Mouse (Mus musculus): ENCODE data around the gene Hist1h1c. TPM values are rescaled to one million over a fixed set of nuclear protein-coding genes. Genes with fewer than 3 reads are reported as not detected.
"Not testable (repeated sequence)": the region's sequence is repeated elsewhere in the genome, so short reads cannot be mapped to it uniquely, and the experiment has no call there.

The Hist1h1c gene
- polyA plus RNA-seq, 2 experiments, result 46.8 to 72.5 TPM

DNA sequence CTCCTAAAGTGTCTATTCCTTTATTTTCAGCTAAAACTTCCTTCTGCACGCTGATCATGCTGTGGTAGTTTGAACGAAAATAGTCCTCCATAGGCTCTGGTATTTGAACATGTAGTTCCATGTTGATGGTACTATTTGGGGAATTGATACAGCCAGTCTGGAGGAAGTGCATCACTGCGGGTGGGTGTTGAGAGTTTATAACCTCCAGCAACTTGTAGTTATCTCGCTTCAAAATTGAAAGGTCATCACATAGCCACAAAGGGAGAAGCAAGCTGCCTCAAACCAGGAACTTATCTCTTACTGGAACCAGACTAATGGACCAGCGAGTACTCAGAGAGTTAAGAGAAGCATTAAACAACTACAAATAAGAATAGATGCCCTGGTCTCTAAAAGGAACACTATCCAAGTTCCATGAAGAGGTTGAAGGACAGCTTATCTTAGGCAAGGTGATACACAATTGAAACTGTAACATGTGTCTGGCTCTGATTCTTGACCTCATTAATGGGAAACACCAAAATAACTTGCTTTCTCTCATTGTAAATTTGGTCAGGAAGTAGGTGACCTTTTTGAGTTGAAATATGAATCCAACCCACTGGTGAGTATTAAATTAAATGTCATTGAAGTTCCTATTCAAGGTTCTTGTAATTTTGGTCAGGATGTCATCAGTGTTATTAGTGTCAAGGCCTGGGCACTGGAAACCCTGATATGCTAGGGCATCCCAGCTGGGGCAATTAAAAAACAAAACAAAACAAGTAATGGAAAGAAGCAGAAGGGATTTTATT is 22.2 kb upstream of the Hist1h1c start:
- H3K27me3 ChIP-seq (ENCODE audit: control insufficient read depth, insufficient read depth, low read length), result no peaks in the 10 kb centered on the region; the same call in 1 of the 2 replicates
- WGBS (ENCODE audit: insufficient replicate concordance), result 26% methylated on average over 5 of the region's 5 CpGs
- TF ChIP-seq EP300 (IDR thresholded peaks at IDR 0.05; ENCODE audit: low read depth) (no peak), CTCF (IDR thresholded peaks at IDR 0.05; ENCODE audit: low read depth) (no peak)

DNA sequence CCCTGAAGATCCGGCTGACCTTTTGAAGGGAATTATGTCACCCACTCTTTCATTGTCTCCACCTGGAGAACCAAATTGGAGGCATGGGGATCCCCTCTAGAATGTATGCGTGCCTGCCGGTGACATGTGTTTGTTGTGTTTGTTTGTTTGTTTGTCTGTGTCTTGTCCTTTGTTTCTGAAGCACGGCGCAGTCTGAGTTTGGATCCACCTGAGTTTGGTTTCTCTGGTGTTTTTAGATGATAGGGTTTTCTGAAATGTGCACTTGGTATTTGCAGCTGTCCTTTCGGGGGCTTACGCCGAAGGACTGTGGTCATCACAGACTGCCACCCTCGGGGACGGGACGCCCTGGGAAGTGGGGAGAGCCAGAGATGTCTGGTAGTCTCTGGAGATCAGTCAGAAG is 21.4 kb upstream of the Hist1h1c start:
- 42% methylated on average over 11 of the region's 11 CpGs for WGBS (ENCODE audit: insufficient replicate concordance)
- Histone ChIP-seq H3K4me1 (replicated peaks; ENCODE audit: control insufficient read depth in 2 of 2, insufficient read depth in 2 of 2, low read length in 1 of 2) (peaks cover 0 to 2% of the 10 kb centered on the region in 2 experiments; a peak in 2 of 4 replicates), H3K36me3 (replicated peaks; ENCODE audit: control insufficient read depth, insufficient read depth, low read depth) (no peaks in the 10 kb centered on the region), H3K9me3 (ENCODE audit: control insufficient read depth, low read length) (no peaks in the 10 kb centered on the region), H3K4me3 (ENCODE audit: insufficient read depth in 1 of 2, low read depth in 2 of 2, low read length in 2 of 2) (no peak overlapping the region), H3K27ac (no peak overlapping the region), H3K4me2 (ENCODE audit: low read depth) (no peak overlapping the region), H3K27me3 (ENCODE audit: control insufficient read depth, insufficient read depth, low read length) (no peaks in the 10 kb centered on the region; the same call in 1 of the 2 replicates), H3K9ac (replicated peaks) (no peak overlapping the region)
- no peak for ATAC-seq (ENCODE audit: insufficient read depth)
- TF ChIP-seq EP300 (IDR thresholded peaks at IDR 0.05; ENCODE audit: low read depth), result no peak
- no peak for TF ChIP-seq CTCF (IDR thresholded peaks at IDR 0.05; ENCODE audit: low read depth)
- no peak for DNase-seq (ENCODE audit: low read depth in 3 of 3, low spot score in 3 of 3)

More for the DNA sequence above, 22.2 kb upstream of the Hist1h1c start:
- Histone ChIP-seq H3K36me3 (replicated peaks; ENCODE audit: control insufficient read depth, insufficient read depth, low read depth) (no peaks in the 10 kb centered on the region), H3K4me2 (ENCODE audit: low read depth) (no peak overlapping the region), H3K9ac (replicated peaks) (no peak overlapping the region), H3K9me3 (ENCODE audit: control insufficient read depth, low read length) (no peaks in the 10 kb centered on the region), H3K4me1 (replicated peaks; ENCODE audit: control insufficient read depth in 2 of 2, insufficient read depth in 2 of 2, low read length in 1 of 2) (peaks cover 0 to 2% of the 10 kb centered on the region in 2 experiments; a peak in 2 of 4 replicates), H3K4me3 (ENCODE audit: insufficient read depth in 1 of 2, low read depth in 2 of 2, low read length in 2 of 2) (no peak overlapping the region), H3K27ac (no peak overlapping the region)
- ATAC-seq (ENCODE audit: insufficient read depth) (no peak), DNase-seq (ENCODE audit: low read depth in 3 of 3, low spot score in 3 of 3) (no peak)

GRCm38 (mm10) chr13:23717593-23718245 is 20.9 kb upstream of the Hist1h1c start:
- H3K4me2 ChIP-seq (ENCODE audit: low read depth); H3K9ac ChIP-seq (replicated peaks); H3K27me3 ChIP-seq (ENCODE audit: control insufficient read depth, insufficient read depth, low read length); H3K4me3 ChIP-seq (ENCODE audit: insufficient read depth in 1 of 2, low read depth in 2 of 2, low read length in 2 of 2); DNase-seq (ENCODE audit: low read depth in 3 of 3, low spot score in 3 of 3); H3K27ac ChIP-seq; ATAC-seq (ENCODE audit: insufficient read depth); H3K4me1 ChIP-seq (replicated peaks; ENCODE audit: control insufficient read depth in 2 of 2, insufficient read depth in 2 of 2, low read length in 1 of 2); H3K9me3 ChIP-seq (ENCODE audit: control insufficient read depth, low read length); H3K36me3 ChIP-seq (replicated peaks; ENCODE audit: control insufficient read depth, insufficient read depth, low read depth): not testable (repeated sequence)
- 14% methylated on average over 2 of the region's 2 CpGs for WGBS (ENCODE audit: insufficient replicate concordance)

- H3K27ac ChIP-seq, result no peak overlapping the region
- no peak overlapping the region for H3K4me2 ChIP-seq (ENCODE audit: low read depth)
- H3K27me3 ChIP-seq (ENCODE audit: control insufficient read depth, insufficient read depth, low read length), result no peaks in the 10 kb centered on the region
- no peak overlapping the region for H3K4me3 ChIP-seq (ENCODE audit: insufficient read depth in 1 of 2, low read depth in 2 of 2, low read length in 2 of 2)
- WGBS (ENCODE audit: insufficient replicate concordance), result 44% methylated on average over 4 of the region's 4 CpGs
- H3K9ac ChIP-seq (replicated peaks), result no peak overlapping the region
- DNase-seq (ENCODE audit: low read depth in 3 of 3, low spot score in 3 of 3) (no peak), ATAC-seq (ENCODE audit: insufficient read depth) (peak; percentile 69; the same call in 1 of the 2 replicates)
- TF ChIP-seq CTCF (IDR thresholded peaks at IDR 0.05; ENCODE audit: low read depth) (no peak), EP300 (IDR thresholded peaks at IDR 0.05; ENCODE audit: low read depth) (no peak)
- H3K9me3 ChIP-seq (ENCODE audit: control insufficient read depth, low read length), result no peaks in the 10 kb centered on the region
- H3K4me1 ChIP-seq (replicated peaks; ENCODE audit: control insufficient read depth in 2 of 2, insufficient read depth in 2 of 2, low read length in 1 of 2), result peaks cover 15 to 29% of the 10 kb centered on the region in 2 experiments
- H3K36me3 ChIP-seq (replicated peaks; ENCODE audit: control insufficient read depth, insufficient read depth, low read depth), result no peaks in the 10 kb centered on the region
These were observed 14.4 kb upstream of the Hist1h1c start for GRCm38 (mm10) chr13:23724239-23724638.

DNA sequence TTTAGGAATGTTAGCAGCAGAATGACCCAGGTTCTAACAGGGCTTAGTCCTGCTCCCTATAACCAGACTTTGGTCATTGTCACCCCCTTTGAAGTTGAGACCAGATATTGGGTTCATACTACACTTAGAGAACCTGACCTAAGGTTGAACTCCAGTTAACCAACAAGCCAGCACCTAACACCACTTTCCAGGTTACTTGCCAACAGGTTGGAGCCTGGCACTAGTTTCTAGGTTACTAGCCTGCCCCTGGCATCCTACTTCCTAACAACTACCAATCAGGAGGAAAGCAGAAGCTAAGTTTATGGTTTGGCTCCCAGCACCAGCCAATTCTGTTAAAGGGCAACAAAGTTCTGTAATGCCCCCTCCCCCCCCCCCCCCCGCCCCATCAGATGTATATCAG is 13.4 kb upstream of the Hist1h1c start:
- no peaks in the 10 kb centered on the region for H3K9me3 ChIP-seq (ENCODE audit: control insufficient read depth, low read length)
- H3K36me3 ChIP-seq (replicated peaks; ENCODE audit: control insufficient read depth, insufficient read depth, low read depth), result no peaks in the 10 kb centered on the region
- no peak overlapping the region for H3K9ac ChIP-seq (replicated peaks)
- TF ChIP-seq EP300 (IDR thresholded peaks at IDR 0.05; ENCODE audit: low read depth) (no peak), CTCF (IDR thresholded peaks at IDR 0.05; ENCODE audit: low read depth) (no peak)
- no peaks in the 10 kb centered on the region for H3K27me3 ChIP-seq (ENCODE audit: control insufficient read depth, insufficient read depth, low read length)
- peaks cover 15 to 33% of the 10 kb centered on the region in 2 experiments for H3K4me1 ChIP-seq (replicated peaks; ENCODE audit: control insufficient read depth in 2 of 2, insufficient read depth in 2 of 2, low read length in 1 of 2)
- no peak for ATAC-seq (ENCODE audit: insufficient read depth)
- no peak overlapping the region for H3K4me3 ChIP-seq (ENCODE audit: insufficient read depth in 1 of 2, low read depth in 2 of 2, low read length in 2 of 2)
- H3K27ac ChIP-seq, result no peak overlapping the region
- no peak for DNase-seq (ENCODE audit: low read depth in 3 of 3, low spot score in 3 of 3)
- H3K4me2 ChIP-seq (ENCODE audit: low read depth), result no peak overlapping the region
- WGBS (ENCODE audit: insufficient replicate concordance), result 33% methylated on average over 1 of the region's 1 CpGs
